Mouse (Mus musculus) small intestine, adult 2 months (tissue): ENCODE data around the gene E2f4.

Experiments
- CTCF ChIP-seq: fragments of 200-500 bp; IDR thresholded peaks from 2 replicates; pipeline ENCODE4 v1.5.1; 2012; ENCODE audit warnings: low read depth, mild to moderate bottlenecking, control low read depth, inconsistent platforms, low read length, moderate library complexity, mixed read lengths; ENCODE audit not compliant: insufficient replicate concordance, insufficient read length; ENCODE audit errors: extremely low read depth
- POLR2A ChIP-seq: fragments of 200-500 bp; IDR thresholded peaks from 2 replicates; pipeline ENCODE4 v1.6.1; 2012; ENCODE audit warnings: low read depth, mild to moderate bottlenecking, control low read depth, inconsistent platforms, low read length, moderate library complexity

DNA sequence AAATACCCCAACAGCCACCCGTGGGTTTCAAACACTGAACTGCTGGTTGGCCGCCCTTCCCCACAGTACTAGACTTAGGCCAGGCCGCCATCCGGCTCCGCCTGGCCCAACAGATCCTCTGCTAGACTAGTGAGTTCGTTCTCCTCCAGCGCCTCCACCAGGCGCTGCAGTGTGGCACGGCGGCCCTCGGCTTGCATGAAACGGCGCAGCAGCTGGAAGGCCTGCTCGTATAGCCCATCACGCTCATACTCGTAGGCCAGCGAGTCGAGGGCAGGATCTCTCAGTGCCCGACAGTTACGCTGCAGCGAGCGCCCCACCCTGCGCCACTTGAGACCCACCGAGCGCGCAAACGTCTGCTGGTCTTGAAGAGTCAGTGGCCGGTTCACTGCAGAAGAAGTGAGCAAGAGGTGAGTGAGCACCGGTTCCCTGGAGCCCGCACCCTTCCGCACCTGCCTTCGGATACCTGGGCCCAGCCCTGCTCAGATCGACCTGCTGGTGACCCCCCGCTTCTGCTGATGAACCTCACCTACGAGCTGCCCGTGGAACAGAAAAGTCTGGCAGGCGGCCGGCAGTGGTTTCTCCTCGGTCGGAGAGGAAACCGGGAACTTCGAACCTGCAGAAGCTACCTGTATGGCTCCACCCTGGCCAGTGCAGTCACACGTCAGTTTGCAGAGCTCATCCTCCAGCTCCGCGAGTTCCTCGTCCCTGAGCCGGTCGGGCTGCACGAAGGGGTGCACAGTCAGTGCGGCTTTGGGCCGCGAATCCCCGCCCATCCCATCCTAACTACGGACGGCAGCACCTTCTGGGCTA lies 38.3 kb upstream of the E2f4 start:
- no peak for TF ChIP-seq CTCF
- no peak for TF ChIP-seq POLR2A
